Mouse (Mus musculus): ENCODE measurements around the gene Hpse2. TPM values are rescaled to one million over a fixed set of nuclear protein-coding genes. Genes with fewer than 3 reads are reported as not detected.

Hpse2 gene
- total RNA-seq, 2 experiments from 2014 or later, result 0.14 TPM; not detected in 1

DNA sequence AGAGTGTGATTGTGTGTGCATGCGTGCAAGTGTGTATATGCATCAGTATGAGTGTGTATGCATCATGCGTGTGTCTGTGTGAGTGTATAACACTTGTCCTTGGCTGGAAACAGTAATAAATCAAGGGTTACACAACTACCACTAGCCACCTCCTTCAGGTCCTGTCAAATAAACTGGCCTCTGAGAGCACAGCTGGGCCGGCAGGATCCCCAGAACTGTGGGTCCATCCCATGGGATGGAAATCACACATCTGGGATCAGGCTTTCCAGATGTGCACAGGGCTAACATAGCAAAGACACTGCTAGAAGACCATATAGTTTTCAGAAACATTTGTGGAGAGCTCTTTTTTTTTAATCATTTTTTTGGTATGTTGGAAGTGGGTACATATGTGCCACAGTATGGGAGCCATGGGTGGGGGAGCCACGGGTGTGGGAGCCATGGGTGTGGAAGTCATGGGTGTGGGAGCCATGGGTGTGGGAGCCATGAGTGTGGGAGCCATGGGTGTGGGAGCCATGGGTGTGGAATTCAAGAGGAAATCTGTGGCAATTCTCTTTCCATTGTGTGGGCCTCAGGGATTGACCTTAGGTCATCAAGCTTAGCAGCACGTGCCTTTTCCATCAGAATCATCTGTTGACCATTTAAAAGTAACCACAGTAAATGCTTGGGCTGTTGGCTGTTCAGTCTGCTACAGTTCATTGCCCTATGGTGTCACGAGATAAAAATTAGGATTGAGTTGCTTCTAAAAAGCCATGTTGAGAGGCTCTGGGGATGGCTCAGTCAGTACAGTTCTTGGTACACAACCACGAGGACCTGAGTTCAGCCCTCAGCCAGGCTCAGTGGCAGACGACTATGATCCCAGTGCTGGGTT, 518.3 kb downstream of the Hpse2 start:
- DNase-seq, result peak in 1 of 2 experiments; percentile 9
- intact Hi-C loops (cut with DNase I), result no loop called here

DNA sequence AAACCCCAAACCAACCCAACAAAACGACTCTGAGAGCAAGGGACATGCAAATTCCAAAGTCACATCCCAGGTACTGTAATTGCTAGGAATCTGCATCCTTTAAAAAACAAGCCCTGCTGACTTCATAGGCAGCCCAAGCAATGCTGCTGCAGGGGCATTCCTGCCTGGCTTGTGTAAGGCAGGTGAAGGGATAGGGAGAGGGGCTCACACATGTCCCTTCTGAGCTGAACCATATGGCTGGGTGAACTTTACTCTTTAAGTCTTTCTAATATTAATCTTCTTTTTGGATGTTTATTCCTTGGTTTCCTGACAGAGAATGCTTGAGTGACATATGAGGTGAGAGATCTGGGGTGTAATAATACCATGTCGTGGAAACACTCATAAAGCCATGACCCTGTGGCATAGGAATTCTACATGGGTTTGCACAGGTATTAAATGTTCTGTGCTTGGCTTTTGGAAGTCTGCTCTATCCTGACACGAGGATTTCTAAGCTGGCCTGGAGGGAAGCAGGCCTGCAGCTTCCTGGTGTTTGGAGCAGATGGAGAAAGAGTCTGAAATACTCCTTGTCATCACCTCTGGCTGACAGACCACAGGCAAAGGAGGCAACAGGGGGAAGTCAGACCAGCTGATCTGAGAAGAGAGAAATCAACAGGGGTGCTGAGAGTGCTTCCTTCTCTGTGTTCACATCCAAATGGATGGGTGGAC, 519.0 kb downstream of the Hpse2 start:
- peak in 1 of 2 experiments; percentile 21 for DNase-seq
- intact Hi-C loops (cut with DNase I), result no loop called here

- no peak for DNase-seq
- intact Hi-C loops (cut with DNase I), result no loop called here
Observed at GRCm38 (mm10) chr19:42863013-42863412, 525.1 kb downstream of the Hpse2 start.

- intact Hi-C loops (cut with DNase I), result no loop called here
- no peak for DNase-seq
Observed at GRCm38 (mm10) chr19:42857096-42857495, 531.1 kb downstream of the Hpse2 start.

DNA sequence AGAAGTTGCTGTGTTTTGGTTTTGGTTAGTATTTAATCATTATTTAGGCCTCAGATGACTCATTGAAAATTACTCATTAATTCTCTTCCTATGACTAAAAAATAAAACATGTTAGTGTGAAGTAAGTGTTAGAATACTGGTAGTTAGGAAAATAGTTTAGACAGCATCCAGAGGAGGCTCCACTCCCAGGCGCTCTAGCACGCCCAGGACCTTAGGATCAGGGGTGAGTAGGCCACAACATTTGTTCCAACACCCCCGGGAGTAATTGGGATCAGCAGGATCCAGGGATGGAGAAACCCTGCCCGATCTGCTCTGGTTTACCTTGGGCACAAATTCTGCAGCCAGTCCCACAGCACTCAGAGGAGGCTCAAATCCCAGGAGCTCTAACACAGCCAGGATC, 532.5 kb downstream of the Hpse2 start:
- intact Hi-C loops (cut with DNase I), result no loop called here
- no peak for DNase-seq

DNA sequence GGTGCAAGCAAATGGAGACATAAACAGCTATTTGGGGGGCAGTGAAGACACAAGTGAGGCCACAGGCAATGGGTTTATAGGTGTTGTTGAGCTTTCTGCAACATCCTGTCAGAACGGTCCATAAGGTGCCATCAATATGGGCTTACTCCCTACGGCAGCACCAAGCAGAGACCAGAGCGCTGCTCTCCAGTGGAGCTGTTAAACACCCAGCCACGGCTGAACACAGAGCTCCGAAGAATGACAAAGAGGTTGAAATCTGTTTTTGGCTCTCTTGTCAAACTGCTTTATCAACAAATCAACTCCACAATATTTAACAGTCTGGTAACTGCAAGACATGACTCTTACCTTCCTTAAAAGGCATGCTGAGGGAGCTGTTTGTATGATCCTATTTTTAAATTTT, 537.7 kb downstream of the Hpse2 start:
- intact Hi-C loops (cut with DNase I), result no loop called here
- DNase-seq, result no peak

DNA sequence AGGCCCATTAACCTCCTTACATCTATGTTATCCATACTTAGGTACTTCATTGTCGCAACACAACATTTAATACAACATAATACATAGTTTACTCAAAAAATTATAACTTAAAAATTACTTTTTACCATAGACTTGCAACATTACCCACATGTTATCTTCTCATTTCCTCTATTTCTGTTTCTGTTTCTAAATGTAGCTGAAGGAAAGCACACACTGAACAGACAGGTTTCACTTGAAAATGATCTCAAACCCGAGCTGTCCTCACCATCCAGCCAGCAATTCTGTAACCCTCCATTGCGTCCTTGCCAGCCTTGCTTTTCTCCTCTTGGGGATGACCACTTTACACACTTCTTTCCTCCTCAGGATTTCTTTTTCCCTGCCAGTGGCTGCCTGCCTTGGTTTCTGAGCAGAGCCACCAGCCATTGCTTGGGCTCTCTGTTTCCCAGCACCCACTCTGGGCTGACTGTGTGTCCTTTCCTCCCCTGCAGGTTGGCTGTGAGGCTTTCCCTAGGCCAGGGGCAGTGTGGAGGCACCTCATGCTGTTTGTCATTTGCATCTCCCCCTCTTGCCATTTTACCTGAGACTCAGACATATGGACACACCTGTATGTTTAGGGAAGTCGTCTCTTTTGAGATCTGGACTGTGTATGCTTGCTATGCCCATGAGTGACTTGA, 548.4 kb downstream of the Hpse2 start:
- DNase-seq, result no peak
- intact Hi-C loops (cut with DNase I), result no loop called here

GRCm38 (mm10) chr19:42839118-42839517, 549.0 kb downstream of the Hpse2 start:
- no peak for DNase-seq
- intact Hi-C loops (cut with DNase I), result no loop called here

DNA sequence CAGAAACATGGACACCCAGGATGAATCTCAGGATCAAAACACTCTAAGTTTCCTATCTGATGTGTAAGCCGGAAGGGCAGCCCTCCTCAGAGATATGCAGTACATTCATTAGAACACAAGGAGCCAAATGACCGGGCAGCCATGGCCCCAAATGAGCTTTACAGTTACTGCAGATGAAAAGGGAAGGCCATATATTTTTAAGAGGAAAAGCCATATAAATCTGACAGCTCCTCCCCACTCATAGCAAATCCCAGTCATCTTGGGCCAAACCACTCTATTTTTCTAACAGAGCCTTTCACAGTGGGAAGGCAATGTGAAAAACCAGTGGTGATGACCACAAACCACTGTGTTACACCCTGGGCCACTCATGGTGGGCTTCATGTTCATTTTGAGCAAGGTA, 549.9 kb downstream of the Hpse2 start:
- intact Hi-C loops (cut with DNase I), result no loop called here

GRCm38 (mm10) chr19:42837591-42837990, 550.6 kb downstream of the Hpse2 start:
- intact Hi-C loops (cut with DNase I), result no loop called here
- no peak for DNase-seq

More for the DNA sequence above, 549.9 kb downstream of the Hpse2 start:
- DNase-seq, result no peak

- intact Hi-C loops (cut with DNase I), result no loop called here
- DNase-seq, result no peak
Observed at GRCm38 (mm10) chr19:42833126-42833525, 555.0 kb downstream of the Hpse2 start.

DNA sequence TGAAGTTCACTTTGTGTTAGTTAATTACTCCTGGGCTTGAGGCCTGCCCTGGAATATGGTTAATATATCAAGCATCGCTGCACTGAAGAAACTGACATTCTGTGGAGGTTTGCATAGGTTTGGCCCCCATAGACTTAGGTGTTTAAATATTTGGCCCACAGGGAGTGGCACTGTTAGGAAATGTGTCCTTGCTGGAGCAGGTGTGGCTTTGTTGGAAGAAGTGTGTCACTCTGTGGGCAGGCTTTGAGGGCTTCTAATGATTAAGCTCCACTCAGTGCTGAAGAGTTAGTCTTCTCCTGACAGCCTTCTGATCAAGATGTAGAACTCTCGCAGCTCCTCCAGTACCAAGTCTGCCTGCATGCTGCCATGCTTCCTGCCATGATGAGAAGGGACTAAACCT, 555.9 kb downstream of the Hpse2 start:
- intact Hi-C loops (cut with DNase I), result no loop called here

DNA sequence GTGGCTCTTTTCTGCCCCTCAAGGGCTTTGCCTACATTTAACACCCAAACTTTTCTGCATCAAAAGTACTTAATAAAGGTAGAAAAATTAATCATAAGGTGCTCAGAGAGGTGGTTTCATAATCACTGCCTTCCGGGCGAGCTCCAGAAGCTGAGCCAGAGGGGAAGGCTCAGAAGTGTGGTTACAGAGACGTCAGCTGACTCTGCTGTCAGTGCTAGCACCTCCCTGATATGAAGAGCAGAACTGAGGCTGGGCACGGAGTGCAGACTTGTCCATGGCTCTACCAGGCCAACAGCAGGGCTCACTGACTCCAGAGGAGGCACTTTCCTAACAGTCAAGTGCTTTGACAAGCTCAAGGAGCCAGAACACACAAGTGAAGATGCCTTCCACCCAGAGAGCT, 559.0 kb downstream of the Hpse2 start:
- DNase-seq, result no peak

More for the DNA sequence above, 555.9 kb downstream of the Hpse2 start:
- DNase-seq, result no peak

GRCm38 (mm10) chr19:42827843-42828242, 560.3 kb downstream of the Hpse2 start:
- DNase-seq, result no peak
- intact Hi-C loops (cut with DNase I), result no loop called here

More for the DNA sequence above, 559.0 kb downstream of the Hpse2 start:
- intact Hi-C loops (cut with DNase I), result no loop called here

DNA sequence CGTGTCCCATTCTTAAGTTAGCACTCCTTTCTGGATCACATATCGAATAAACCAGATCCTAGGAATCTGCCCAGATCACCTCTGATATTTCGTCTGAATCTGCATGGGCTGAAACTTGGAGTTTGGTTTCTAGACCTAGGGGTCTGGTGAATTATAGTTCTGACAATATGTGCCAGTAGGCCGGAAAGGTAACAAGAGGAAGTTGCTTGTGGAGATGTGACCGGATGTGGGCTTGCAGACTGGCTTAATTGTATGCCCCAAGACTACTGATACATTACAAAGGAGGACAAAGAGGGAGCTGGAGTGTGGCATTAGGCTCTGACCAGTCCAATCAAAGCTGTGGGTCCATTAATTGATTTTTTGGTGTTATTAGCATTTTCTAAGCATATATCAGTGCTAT, 568.0 kb downstream of the Hpse2 start:
- DNase-seq, result no peak
- intact Hi-C loops (cut with DNase I), result no loop called here

DNA sequence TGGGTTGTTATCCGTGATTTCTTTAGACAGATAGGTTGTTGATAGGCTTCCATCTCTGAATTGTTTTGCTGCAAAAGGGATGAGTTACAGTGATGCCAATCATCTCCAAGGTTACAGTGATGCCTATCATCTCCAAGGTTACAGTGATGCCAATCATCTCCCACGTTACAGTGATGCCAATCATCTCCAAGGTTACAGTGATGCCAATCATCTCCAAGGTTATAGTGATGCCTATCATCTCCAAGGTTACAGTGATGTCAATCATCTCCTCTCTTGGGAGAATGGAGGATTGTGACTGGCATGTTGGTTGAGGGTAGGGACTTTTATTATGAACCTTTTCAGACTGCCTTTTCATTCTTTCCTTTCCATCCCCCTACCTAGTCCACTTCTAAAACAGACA, 570.4 kb downstream of the Hpse2 start:
- intact Hi-C loops (cut with DNase I), result no loop called here
- no peak for DNase-seq

DNA sequence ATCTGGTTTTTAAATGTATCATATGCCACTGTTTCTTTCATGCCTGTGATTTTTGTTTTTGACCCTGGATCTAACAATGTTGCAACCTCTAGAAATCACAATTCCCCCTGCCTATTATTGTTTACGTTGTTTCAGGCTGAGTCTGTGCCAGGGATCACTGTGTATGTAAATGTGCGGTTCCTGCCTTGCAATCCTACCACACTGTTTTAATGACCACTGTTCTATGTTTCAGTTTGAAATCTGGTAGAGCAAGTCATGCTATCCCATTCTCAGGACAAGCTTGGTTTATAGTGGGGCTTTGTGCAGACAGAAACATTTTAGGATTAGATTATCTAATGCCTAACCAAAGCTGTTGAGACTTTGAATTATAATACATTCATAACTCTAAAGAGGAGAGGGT, 571.9 kb downstream of the Hpse2 start:
- DNase-seq, result no peak
- intact Hi-C loops (cut with DNase I), result no loop called here

DNA sequence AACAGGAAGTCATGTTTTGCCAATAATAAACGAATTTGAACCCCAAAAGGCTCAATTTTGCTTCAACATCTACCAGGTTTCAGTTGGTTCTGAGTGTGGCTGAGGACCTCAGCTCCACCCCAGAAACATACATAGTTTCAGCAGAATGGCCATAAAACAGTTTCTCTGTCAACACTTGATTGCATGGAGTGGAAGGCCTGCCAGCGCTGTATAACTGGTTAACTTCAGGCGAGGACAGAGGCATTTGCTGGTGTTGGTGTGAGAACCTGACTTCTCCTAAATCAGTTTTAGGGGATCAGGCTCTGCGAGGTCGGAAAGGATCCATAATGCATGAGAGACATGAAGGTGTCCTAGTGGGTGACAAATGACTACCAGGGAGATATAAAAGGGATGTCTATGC, 578.0 kb downstream of the Hpse2 start:
- intact Hi-C loops (cut with DNase I), result no loop called here
- no peak for DNase-seq

DNA sequence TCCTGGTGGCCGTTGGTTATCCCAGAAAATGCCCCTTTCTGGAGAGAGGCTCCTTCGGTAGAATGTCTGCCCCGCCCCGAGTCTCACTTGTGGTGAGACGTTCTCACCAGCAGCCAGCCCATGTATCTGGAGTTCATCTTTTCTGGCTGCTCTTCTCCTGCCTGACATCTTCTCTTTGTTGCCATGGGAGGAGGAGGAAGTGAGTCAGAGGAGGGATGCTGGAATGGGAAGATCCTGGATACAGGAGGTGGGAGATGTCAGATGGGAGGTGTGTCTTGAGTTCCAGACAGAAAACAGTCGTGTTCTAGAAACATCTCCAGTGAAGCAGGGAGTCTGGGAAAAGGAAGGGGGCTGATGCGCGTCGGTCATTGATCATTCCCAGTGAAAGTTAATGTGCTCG, 578.7 kb downstream of the Hpse2 start:
- intact Hi-C loops (cut with DNase I), result no loop called here
- DNase-seq, result no peak

GRCm38 (mm10) chr19:42797866-42798265, 590.3 kb downstream of the Hpse2 start:
- DNase-seq, result no peak
- intact Hi-C loops (cut with DNase I), result loop anchor here (5.0 kb wide), 1 partner anchor 229 kb away; no protein-coding TSS in a partner anchor

DNA sequence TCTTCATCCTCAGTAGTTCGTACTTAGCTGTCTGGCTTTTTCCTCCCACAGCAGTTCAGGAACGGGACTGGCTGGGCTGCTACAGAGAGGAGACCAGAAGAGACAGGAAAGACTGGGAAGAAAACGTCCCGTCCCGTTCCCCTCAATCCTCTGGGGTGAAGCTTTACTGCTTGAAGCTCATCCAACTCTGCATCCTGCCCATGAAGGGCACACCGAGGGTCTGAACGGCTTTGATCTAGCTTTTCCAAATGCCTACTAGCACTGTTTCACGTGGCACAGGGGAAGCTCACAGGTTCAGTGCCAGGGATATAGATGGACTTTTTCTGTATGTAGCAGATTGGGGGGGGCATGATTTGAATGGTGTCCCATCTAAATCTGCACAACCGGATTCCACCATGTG, 592.4 kb downstream of the Hpse2 start:
- no peak for DNase-seq
- intact Hi-C loops (cut with DNase I), result loop anchor here (1.0 to 5.0 kb wide), 4 partner anchors 232 to 689 kb away; no protein-coding TSS in a partner anchor
